Mouse (Mus musculus): ENCODE data around the gene Zfr. TPM values are rescaled to one million over a fixed set of nuclear protein-coding genes. Genes with fewer than 3 reads are reported as not detected.

The Zfr gene
- polyA plus RNA-seq, 1 experiment from 2014 or later = 52.9 TPM

DNA sequence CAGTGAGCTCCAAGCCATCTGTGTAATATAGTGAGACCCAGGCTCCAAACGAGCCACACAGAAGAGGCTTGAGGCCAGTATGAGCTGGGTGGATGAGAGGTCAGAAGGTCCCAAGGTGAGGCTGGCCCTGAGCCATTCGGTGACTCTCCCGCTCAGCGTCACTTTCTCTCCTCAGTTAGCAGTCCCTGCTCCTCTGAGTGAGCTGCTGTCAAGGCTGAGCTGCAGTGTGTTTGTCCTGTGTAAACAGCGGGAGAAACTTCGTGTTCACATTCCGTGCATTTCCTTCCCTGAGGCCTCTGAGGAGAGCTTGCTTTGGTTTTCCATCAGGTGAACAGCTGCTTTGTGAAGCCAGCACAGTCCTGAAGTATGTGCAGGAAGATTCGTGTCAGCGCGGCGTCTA, 114.8 kb downstream of the Zfr start:
- WGBS = 28% methylated on average over 11 of the region's 11 CpGs
- no peak for TF ChIP-seq EP300 (optimal IDR thresholded peaks at IDR 0.05)
- no peak for TF ChIP-seq CTCF (IDR thresholded peaks at IDR 0.05; ENCODE audit: low read depth)
- H3K4me3 ChIP-seq (ENCODE audit: low read depth, low read length) = no peak overlapping the region
- H3K9ac ChIP-seq (ENCODE audit: low read length) = peak overlapping the region; percentile 35; the same call in 1 of the 2 replicates
- H3K36me3 ChIP-seq (ENCODE audit: control insufficient read depth, insufficient read depth, low read length) = peaks cover 9% of the 10 kb centered on the region
- H3K4me2 ChIP-seq (replicated peaks; ENCODE audit: low read depth) = no peak overlapping the region
- DNase-seq (ENCODE audit: low spot score) = peak; percentile 73
- H3K9me3 ChIP-seq (ENCODE audit: control insufficient read depth, low read length) = no peaks in the 10 kb centered on the region
- H3K4me1 ChIP-seq (replicated peaks; ENCODE audit: control insufficient read depth, insufficient read depth) = 0 out of 2 replicates have a peak, but pooled peaks cover 4% of the 10 kb centered on the region
- peak; percentile 85 for ATAC-seq (ENCODE audit: low FRiP score, low TSS enrichment)
- H3K27ac ChIP-seq (replicated peaks) = peak overlapping the region; percentile 69
- no peaks in the 10 kb centered on the region for H3K27me3 ChIP-seq (ENCODE audit: control insufficient read depth, insufficient read depth, low read length)

DNA sequence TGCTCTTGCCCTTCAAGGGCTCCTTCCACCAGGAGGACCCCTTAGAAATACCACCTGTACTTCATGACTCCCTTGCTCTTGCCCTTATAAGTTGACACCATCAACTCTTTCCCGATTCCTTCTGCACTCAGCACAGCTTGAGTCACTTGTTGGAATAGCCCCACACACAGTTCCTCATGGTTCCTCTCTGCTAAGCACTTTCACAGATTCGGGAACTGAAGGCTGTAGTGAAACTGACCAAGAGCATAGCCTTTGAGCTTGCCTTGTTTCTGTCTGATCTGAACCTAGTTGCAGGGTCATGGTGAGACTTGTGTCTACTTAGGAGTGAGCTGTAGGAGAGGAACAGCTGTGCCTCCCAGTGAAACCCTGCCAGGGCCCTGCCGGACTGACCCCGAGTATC, 115.4 kb downstream of the Zfr start:
- peaks cover 10% of the 10 kb centered on the region for H3K36me3 ChIP-seq (ENCODE audit: control insufficient read depth, insufficient read depth, low read length)
- WGBS = 77% methylated on average over 4 of the region's 4 CpGs
- H3K4me2 ChIP-seq (replicated peaks; ENCODE audit: low read depth) = no peak overlapping the region
- no peaks in the 10 kb centered on the region for H3K9me3 ChIP-seq (ENCODE audit: control insufficient read depth, low read length)
- no peaks in the 10 kb centered on the region for H3K27me3 ChIP-seq (ENCODE audit: control insufficient read depth, insufficient read depth, low read length)
- no peak overlapping the region for H3K9ac ChIP-seq (ENCODE audit: low read length)
- H3K27ac ChIP-seq (replicated peaks) = peak overlapping the region; percentile 69; the same call in 1 of the 2 replicates
- ATAC-seq (ENCODE audit: low FRiP score, low TSS enrichment) (no peak), DNase-seq (ENCODE audit: low spot score) (no peak)
- 0 out of 2 replicates have a peak, but pooled peaks cover 4% of the 10 kb centered on the region for H3K4me1 ChIP-seq (replicated peaks; ENCODE audit: control insufficient read depth, insufficient read depth)
- H3K4me3 ChIP-seq (ENCODE audit: low read depth, low read length) = no peak overlapping the region
- TF ChIP-seq EP300 (optimal IDR thresholded peaks at IDR 0.05) (no peak), CTCF (IDR thresholded peaks at IDR 0.05; ENCODE audit: low read depth) (no peak)

MicroRNA genes within 50 kb of the gene (microRNA counts, 519-probe panel; counts per million panel counts)
- microRNA mmu-miR-1898 = not detected

Small RNA genes within 50 kb of the gene (microRNA-seq; reads per million reads assigned to microRNA genes)
- gene Mir1898 = not detected

Other genes with a start within 250 kb of the Zfr start
- 1.7 and 2.1 TPM in 2 replicates for gene Npr3, start 210.5 kb upstream of the Zfr start, polyA plus RNA-seq (2015; fragmentation: Nextera tagmentation; extraction: Ambion mirVana)
- 519 and 531 TPM in 2 replicates for gene Sub1, start 120.8 kb upstream of the Zfr start, polyA plus RNA-seq (2015; fragmentation: Nextera tagmentation; extraction: Ambion mirVana)
- 6.8 and 7.3 TPM in 2 replicates for gene Mtmr12, start 87.2 kb downstream of the Zfr start, polyA plus RNA-seq (2015; fragmentation: Nextera tagmentation; extraction: Ambion mirVana)
- gene Golph3, start 203.6 kb downstream of the Zfr start, polyA plus RNA-seq (2015; fragmentation: Nextera tagmentation; extraction: Ambion mirVana) = 70.7 and 73.9 TPM in 2 replicates
- 2.0 and 3.9 TPM in 2 replicates for gene 1810049J17Rik, start 204.1 kb downstream of the Zfr start, polyA plus RNA-seq (2015; fragmentation: Nextera tagmentation; extraction: Ambion mirVana)